Mouse (Mus musculus) layer of hippocampus, adult 9-11 months (tissue): ENCODE measurements at regions not wholly inside any gene's neighbourhood (a gene's known extent, or its start where the extent isn't known, plus 50 kb on each side); places are given as distances from the start of the nearest gene placed in this dataset.

Experiments used
- DNase-seq: peaks from one replicate; pipeline ENCODE4 v3.0.0; 2022

GRCm38 (mm10) chr2:9185780-9186483, 695.1 kb upstream of the 4930412O13Rik start:
- DNase-seq, result no peak

- no peak for DNase-seq
These were observed 687.9 kb upstream of the 4930412O13Rik start for GRCm38 (mm10) chr2:9193195-9193594.

DNA sequence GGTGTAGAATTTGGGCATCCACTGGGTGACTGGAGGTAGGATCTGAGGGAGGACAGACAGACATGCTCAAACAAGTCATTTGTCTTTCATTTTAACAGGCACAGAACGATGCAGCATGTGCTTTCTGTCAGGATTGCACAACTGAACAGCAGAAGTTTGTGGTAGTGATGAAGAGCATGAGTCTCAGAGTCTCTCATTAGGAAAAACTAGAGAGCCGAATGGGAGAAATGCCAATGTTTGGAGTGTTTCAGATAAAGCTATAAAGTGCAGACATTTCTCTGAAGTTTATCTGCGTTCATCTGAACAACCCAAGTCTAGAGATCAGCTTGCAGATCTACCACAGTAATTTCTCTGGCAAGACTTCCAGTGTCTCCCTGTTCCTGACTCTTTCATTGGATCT, 684.0 kb upstream of the 4930412O13Rik start:
- no peak for DNase-seq

DNA sequence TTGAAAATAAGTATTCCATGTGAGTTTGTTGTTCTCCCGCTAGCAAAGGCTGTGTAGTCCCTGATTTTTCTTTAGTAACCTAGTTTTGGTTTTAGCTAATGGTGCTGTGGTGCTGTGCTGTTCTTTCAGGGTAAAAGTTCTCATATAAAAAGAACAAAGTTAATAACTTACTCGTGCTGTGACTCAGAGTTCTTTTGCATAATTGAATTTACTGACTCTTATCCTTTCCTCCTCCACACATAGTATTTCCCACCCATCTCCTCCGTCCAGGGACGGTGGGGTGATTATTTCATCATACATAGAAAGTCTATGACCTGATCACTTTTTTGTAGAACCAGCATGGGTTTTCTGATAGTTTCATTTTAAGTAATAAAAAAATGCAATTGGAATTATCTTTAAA, 673.1 kb upstream of the 4930412O13Rik start:
- no peak for DNase-seq
